Mouse (Mus musculus) limb, embryonic 13.5 days (tissue): ENCODE results near the gene Rer1. TPM values are rescaled to one million over a fixed set of nuclear protein-coding genes. Genes with fewer than 3 reads are reported as not detected.

Source experiments
- ATAC-seq: fragments of 200-750 bp; cut with Nextera tagmentation; 2 replicates; pipeline ENCODE4 v1.8.0; 2017; ENCODE audit warnings: low read depth, moderate number of reproducible peaks, moderate TSS enrichment; ENCODE audit not compliant: low FRiP score
- H3K27ac ChIP-seq: fragments of 300-500 bp; sonication (generic); 2 replicates; pipeline ENCODE4 v1.5.1; 2015; ENCODE audit warnings: inconsistent platforms, mild to moderate bottlenecking, moderate library complexity
- H3K27me3 ChIP-seq: fragments of 300-500 bp; sonication (generic); 2 replicates; pipeline ENCODE4 v1.6.1; 2015; ENCODE audit warnings: mild to moderate bottlenecking, inconsistent platforms
- H3K36me3 ChIP-seq: fragments of 300-500 bp; sonication (generic); 2 replicates; pipeline ENCODE4 v1.6.1; 2015; ENCODE audit warnings: inconsistent platforms, mild to moderate bottlenecking, moderate library complexity
- H3K4me1 ChIP-seq: fragments of 300-500 bp; sonication (generic); 2 replicates; pipeline ENCODE4 v1.6.1; 2015; ENCODE audit warnings: inconsistent platforms
- H3K4me2 ChIP-seq: fragments of 300-500 bp; sonication (generic); replicated peaks from 2 replicates; pipeline ENCODE4 v1.6.1; 2015; ENCODE audit warnings: inconsistent platforms, mild to moderate bottlenecking, moderate library complexity
- H3K4me3 ChIP-seq: fragments of 300-500 bp; sonication (generic); 2 replicates; pipeline ENCODE4 v1.5.1; 2015; ENCODE audit warnings: moderate library complexity, mild to moderate bottlenecking, inconsistent platforms
- H3K9ac ChIP-seq: fragments of 300-500 bp; sonication (generic); 2 replicates; pipeline ENCODE4 v1.6.1; 2015; ENCODE audit warnings: mild to moderate bottlenecking, inconsistent platforms
- H3K9me3 ChIP-seq: fragments of 300-500 bp; sonication (generic); 2 replicates; pipeline ENCODE4 v1.6.1; 2016; ENCODE audit warnings: inconsistent platforms
- WGBS: fragments of 180-500 bp; shearing (Covaris S2); methylation state at CpG from one replicate; pipeline ENCODE4 v1.1.7; 2015; 5-methylcytosine and 5-hydroxymethylcytosine counted together
- polyA plus RNA-seq: library from polyadenylated mRNA; unstranded; fragments of >200 nt; fragmentation: Nextera tagmentation; extraction: Ambion mirVana; gene quantifications from 2 replicates; pipeline ENCODE4 v1.2.1, GENCODE M21; 2015

The Rer1 gene
- polyA plus RNA-seq, 1 experiment from 2014 or later = 149 TPM

GRCm38 (mm10) chr4:155123868-155124534, 37.8 kb upstream of the Rer1 start:
- peak overlapping the region; percentile 96; the same call in 1 of the 2 replicates for H3K27ac ChIP-seq
- WGBS = 74% methylated on average over 9 of the region's 9 CpGs
- H3K36me3 ChIP-seq = no peaks in the 10 kb centered on the region
- H3K4me1 ChIP-seq = peaks cover 81% of the 10 kb centered on the region
- H3K27me3 ChIP-seq = no peaks in the 10 kb centered on the region
- H3K4me3 ChIP-seq = no peak overlapping the region
- ATAC-seq = no peak
- no peak overlapping the region for H3K4me2 ChIP-seq
- H3K9ac ChIP-seq = peak overlapping the region; percentile 31; the same call in 1 of the 2 replicates
- H3K9me3 ChIP-seq = no peaks in the 10 kb centered on the region

- peak; percentile 87 for ATAC-seq
- H3K4me1 ChIP-seq = peaks cover 81% of the 10 kb centered on the region
Observed at GRCm38 (mm10) chr4:155122444-155123040, 36.4 kb upstream of the Rer1 start.

GRCm38 (mm10) chr4:155121915-155122443, 35.8 kb upstream of the Rer1 start:
- Histone ChIP-seq H3K27me3 (no peaks in the 10 kb centered on the region), H3K4me2 (peak overlapping the region; percentile 44), H3K36me3 (peaks cover 11% of the 10 kb centered on the region; the same call in 1 of the 2 replicates), H3K4me1 (peaks cover 79% of the 10 kb centered on the region), H3K9ac (peak overlapping the region; percentile 51; the same call in 1 of the 2 replicates), H3K4me3 (no peak overlapping the region), H3K9me3 (peaks cover 18% of the 10 kb centered on the region), H3K27ac (peak overlapping the region; percentile 96)
- no peak; the same call in 1 of the 2 replicates for ATAC-seq
- WGBS = 63% methylated on average over 6 of the region's 6 CpGs

More at GRCm38 (mm10) chr4:155122444-155123040, 36.4 kb upstream of the Rer1 start:
- peak overlapping the region; percentile 96 for H3K27ac ChIP-seq
- 3% methylated on average over 16 of the region's 16 CpGs for WGBS
- H3K9me3 ChIP-seq = peaks cover 12% of the 10 kb centered on the region
- peaks cover 7% of the 10 kb centered on the region; the same call in 1 of the 2 replicates for H3K36me3 ChIP-seq
- H3K4me3 ChIP-seq = no peak overlapping the region
- no peaks in the 10 kb centered on the region for H3K27me3 ChIP-seq
- H3K9ac ChIP-seq = peak overlapping the region; percentile 51
- H3K4me2 ChIP-seq = peak overlapping the region; percentile 44

DNA sequence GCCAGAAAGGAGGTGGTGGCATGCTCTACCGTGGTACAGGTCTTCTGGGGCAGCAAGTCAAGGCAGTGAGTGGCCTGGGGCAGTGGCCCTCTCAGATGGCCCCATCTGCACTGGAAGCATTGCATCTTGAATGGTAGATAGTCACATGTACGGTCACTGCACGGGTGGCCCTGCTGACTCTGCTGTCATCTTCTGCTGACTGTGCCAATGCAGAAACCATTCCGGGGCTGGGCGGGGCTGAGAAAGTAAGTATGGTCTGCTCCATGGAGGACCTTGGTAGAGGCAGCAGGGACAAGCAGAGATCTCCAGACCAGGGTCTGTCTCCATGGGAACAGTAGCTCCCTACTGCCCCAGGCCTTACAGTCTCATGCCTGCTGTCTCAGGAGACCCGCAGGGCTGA, 35.0 kb upstream of the Rer1 start:
- 87% methylated on average over 6 of the region's 6 CpGs for WGBS
- Histone ChIP-seq H3K4me3 (no peak overlapping the region), H3K9ac (no peak overlapping the region), H3K27me3 (no peaks in the 10 kb centered on the region), H3K27ac (peak overlapping the region; percentile 96), H3K9me3 (peaks cover 20% of the 10 kb centered on the region), H3K4me1 (peaks cover 71% of the 10 kb centered on the region), H3K4me2 (no peak overlapping the region), H3K36me3 (peaks cover 11% of the 10 kb centered on the region; the same call in 1 of the 2 replicates)
- ATAC-seq = no peak

DNA sequence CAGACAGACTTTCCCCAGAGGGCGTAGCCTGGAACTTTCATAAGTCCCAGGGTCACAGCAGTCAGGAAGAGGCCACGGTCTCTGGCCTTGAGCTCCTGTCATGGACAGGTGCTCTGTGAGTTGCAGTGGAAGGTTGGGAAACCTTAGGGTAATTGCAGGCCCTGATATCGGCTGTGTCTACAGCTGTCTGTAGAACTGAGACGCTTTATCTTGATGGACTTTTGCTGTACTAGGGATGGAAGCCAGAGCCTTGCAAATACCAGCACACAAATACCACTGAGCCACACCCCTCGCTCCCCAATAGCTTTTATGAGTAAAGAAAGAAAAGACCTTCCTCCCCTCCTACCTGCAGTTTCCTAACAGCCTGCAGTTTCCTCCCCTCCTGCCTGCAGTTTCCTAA, 34.4 kb upstream of the Rer1 start:
- no peak overlapping the region for H3K4me3 ChIP-seq
- peak overlapping the region; percentile 96 for H3K27ac ChIP-seq
- H3K9ac ChIP-seq = no peak overlapping the region
- no peaks in the 10 kb centered on the region for H3K27me3 ChIP-seq
- WGBS = 52% methylated on average over 5 of the region's 5 CpGs
- no peak overlapping the region for H3K4me2 ChIP-seq
- H3K9me3 ChIP-seq = peaks cover 20% of the 10 kb centered on the region
- peaks cover 69% of the 10 kb centered on the region for H3K4me1 ChIP-seq
- peaks cover 11% of the 10 kb centered on the region; the same call in 1 of the 2 replicates for H3K36me3 ChIP-seq
- ATAC-seq = no peak

GRCm38 (mm10) chr4:155120038-155120437, 33.9 kb upstream of the Rer1 start:
- peaks cover 11% of the 10 kb centered on the region; the same call in 1 of the 2 replicates for H3K36me3 ChIP-seq
- peaks cover 20% of the 10 kb centered on the region for H3K9me3 ChIP-seq
- H3K9ac ChIP-seq = no peak overlapping the region
- H3K4me1 ChIP-seq = peaks cover 67% of the 10 kb centered on the region
- H3K27ac ChIP-seq = peak overlapping the region; percentile 96; the same call in 1 of the 2 replicates
- H3K27me3 ChIP-seq = no peaks in the 10 kb centered on the region
- 68% methylated on average over 7 of the region's 7 CpGs for WGBS
- H3K4me3 ChIP-seq = no peak overlapping the region
- H3K4me2 ChIP-seq = no peak overlapping the region
- no peak for ATAC-seq

GRCm38 (mm10) chr4:155118278-155118677, 32.1 kb upstream of the Rer1 start:
- Histone ChIP-seq H3K9ac (no peak overlapping the region), H3K27ac (no peak overlapping the region), H3K27me3 (no peaks in the 10 kb centered on the region), H3K9me3 (peaks cover 20% of the 10 kb centered on the region), H3K4me1 (peaks cover 66% of the 10 kb centered on the region), H3K4me2 (no peak overlapping the region), H3K36me3 (peaks cover 11% of the 10 kb centered on the region; the same call in 1 of the 2 replicates), H3K4me3 (no peak overlapping the region)
- 96% methylated on average over 10 of the region's 10 CpGs for WGBS
- ATAC-seq = no peak

GRCm38 (mm10) chr4:155117396-155117978, 31.3 kb upstream of the Rer1 start:
- Histone ChIP-seq H3K27ac (no peak overlapping the region), H3K36me3 (peaks cover 11% of the 10 kb centered on the region; the same call in 1 of the 2 replicates), H3K4me2 (no peak overlapping the region), H3K9ac (no peak overlapping the region), H3K4me1 (peaks cover 59% of the 10 kb centered on the region), H3K9me3 (peaks cover 20% of the 10 kb centered on the region), H3K4me3 (no peak overlapping the region), H3K27me3 (no peaks in the 10 kb centered on the region)
- no peak for ATAC-seq
- 79% methylated on average over 6 of the region's 6 CpGs for WGBS

DNA sequence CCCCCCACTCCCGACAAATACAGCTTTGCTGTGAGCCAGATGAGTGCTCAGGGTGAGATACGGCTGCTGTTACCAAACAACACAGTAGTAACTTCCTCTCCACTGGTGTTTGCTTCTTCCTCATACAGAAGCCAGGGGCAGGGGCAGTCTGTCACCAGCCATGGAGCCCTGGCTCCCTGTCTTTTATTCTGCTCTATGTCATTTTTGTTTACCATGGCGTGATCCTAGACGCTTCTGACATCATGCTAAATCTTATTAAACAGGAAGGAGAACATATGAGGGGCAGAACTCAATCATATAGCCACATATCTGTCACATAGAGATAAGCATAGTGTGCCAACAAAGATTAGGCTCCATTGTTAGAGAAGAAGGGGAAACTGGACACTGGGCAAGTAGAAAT, 30.4 kb upstream of the Rer1 start:
- 88% methylated on average over 4 of the region's 4 CpGs for WGBS
- ATAC-seq = no peak
- H3K27ac ChIP-seq = no peak overlapping the region
- H3K9ac ChIP-seq = no peak overlapping the region
- peaks cover 11% of the 10 kb centered on the region; the same call in 1 of the 2 replicates for H3K36me3 ChIP-seq
- H3K4me2 ChIP-seq = no peak overlapping the region
- H3K4me1 ChIP-seq = peaks cover 50% of the 10 kb centered on the region
- H3K4me3 ChIP-seq = no peak overlapping the region
- no peaks in the 10 kb centered on the region for H3K27me3 ChIP-seq
- peaks cover 20% of the 10 kb centered on the region for H3K9me3 ChIP-seq

DNA sequence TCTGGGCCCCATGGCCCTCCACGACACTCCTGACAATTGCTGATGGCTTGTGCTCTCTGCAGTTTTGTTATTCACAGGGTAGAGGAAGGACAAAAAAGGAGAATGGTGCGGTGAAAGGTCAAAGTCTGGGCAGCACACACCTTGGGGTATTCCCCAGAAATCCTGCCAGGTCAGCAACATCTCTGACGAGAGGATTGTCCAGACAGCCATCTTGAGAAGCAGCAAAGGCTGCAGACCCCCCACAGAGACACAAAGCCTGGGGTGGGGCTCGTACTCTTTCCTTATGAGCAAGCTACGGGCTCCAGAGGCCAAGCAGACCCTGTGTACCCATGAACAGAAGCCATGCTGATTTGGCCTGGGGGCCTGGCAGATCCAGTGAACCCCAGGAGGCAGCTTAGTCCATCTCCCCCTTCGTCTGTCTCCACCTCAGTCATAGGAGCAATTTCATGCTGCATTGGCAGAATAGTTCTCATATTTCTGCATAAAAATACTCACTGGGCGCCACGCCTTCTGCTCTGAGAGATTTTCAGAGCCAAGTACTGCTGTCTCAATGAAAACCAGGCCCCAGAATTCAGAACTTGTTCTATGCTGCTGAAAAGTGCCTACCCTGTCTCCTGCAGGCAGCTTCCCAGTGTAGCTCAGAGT, 27.7 kb upstream of the Rer1 start:
- H3K9ac ChIP-seq = peak overlapping the region; percentile 39; the same call in 1 of the 2 replicates
- peaks cover 55% of the 10 kb centered on the region for H3K4me1 ChIP-seq
- peaks cover 20% of the 10 kb centered on the region for H3K9me3 ChIP-seq
- peak; percentile 48 for ATAC-seq
- peaks cover 11% of the 10 kb centered on the region; the same call in 1 of the 2 replicates for H3K36me3 ChIP-seq
- no peak overlapping the region for H3K4me3 ChIP-seq
- peak overlapping the region; percentile 82 for H3K27ac ChIP-seq
- WGBS = 44% methylated on average over 8 of the region's 8 CpGs
- H3K27me3 ChIP-seq = no peaks in the 10 kb centered on the region
- peak overlapping the region; percentile 31 for H3K4me2 ChIP-seq

DNA sequence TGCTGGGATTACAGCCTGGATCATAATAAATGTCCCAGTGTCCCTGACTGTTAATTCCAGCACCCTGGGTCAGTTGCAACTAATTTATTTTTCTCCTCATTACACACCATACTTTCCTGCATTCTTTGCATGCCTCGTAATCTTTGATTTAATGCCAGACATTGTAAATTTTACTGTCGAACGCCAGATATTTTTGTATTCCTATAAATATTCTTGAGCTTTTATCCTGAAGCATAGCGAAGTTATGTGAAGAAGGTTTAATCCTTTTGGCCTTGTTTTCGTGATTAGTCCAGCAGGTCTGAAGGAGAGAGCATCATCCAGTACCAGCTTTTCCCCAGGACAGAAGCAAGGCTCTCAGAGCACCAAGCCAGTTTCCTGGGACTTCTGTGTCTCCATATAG, 23.3 kb upstream of the Rer1 start:
- no peak; the same call in 1 of the 2 replicates for ATAC-seq
- H3K36me3 ChIP-seq = no peaks in the 10 kb centered on the region
- H3K4me2 ChIP-seq = peak overlapping the region; percentile 32
- H3K4me1 ChIP-seq = peaks cover 40% of the 10 kb centered on the region
- 28% methylated on average over 5 of the region's 5 CpGs for WGBS
- no peaks in the 10 kb centered on the region for H3K27me3 ChIP-seq
- H3K9ac ChIP-seq = peak overlapping the region; percentile 51
- H3K4me3 ChIP-seq = no peak overlapping the region
- peak overlapping the region; percentile 74 for H3K27ac ChIP-seq
- no peaks in the 10 kb centered on the region for H3K9me3 ChIP-seq
